Mouse (Mus musculus) skeletal muscle tissue, adult 2 months (tissue): ENCODE data around the gene Samd4b.

Source experiments
- DNase-seq: peaks from one replicate; pipeline ENCODE4 v3.0.0-alpha.2; 2012; ENCODE audit warnings: low read depth, low spot score

The Samd4b gene

DNA sequence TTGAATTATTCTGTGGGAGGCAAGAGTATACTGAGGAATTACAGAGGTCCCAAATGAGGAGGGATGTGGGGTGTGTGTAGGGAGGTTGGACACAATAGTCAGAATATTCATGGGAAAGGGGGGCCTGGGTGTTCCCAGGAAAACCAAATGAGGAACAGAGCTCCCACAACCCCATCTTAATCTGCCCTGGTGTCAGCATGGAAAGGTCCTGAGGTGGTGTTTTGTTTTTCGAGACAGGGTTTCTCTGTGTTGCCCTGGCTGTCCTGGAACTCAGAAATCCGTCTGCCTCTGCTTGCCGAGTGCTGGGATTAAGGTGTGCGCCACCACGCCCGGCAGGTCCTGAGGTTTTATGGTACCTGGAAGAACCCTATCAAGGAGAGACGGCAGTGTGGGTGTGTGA lies 239.5 kb downstream of the Samd4b start:
- no peak for DNase-seq

DNA sequence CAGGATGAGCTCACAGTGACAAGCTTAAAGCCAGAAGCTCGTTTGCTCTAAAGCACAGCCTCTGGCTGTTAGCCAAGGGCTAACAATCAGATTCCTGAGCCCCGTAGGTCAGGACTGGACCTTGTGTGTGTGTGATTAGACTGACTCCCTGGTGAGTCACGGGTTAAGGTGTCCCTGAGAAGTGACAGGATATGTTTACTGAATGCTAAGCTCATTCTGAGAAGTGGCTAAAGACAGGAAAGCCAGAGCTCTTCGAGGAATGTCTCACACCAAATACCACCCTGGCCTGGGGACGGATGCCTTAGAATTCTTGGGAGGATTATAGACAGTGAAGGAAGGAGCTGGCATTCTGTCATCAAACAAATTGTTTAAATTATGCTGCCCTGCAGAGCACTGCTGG lies 240.0 kb downstream of the Samd4b start:
- DNase-seq: no peak

DNA sequence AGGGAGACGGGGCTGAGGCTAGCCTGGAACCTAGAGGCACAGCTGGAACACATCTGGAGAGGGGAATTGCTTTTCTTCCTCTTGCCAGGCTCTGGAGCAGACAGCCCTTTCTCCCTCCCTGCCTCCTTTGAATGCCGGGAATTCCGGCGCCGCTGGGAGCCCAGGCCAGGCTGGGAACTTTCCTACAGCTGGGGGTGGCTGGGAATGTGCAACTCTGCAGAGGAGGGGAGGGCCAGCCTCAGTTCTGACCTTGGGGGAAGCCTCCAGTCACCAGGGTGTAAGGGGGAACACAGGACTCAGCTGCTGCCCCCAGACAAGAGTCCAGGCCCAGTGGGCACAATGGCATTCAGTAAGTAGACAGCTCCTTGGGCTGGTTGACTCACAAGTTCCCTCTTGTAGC lies 241.0 kb downstream of the Samd4b start:
- no peak for DNase-seq

DNA sequence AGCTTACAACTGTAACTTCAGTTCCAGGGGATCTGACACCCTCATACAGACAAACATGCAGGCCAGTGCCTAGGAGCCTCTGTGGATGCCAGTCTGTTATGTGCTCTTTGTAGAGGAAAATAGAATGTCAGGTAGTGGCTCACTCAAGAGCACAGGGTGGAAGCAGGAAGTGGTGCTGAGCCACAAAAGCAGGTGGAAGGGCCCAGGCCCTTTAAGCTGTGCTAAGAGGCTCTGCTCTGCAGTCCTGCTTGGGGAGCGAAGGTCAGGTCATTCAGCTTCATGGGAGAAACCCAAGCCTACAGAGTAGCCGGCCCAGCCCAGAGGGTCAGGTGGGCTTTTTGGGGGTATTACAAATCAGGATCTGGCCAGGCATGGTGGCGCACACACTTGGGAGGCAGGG lies 242.7 kb downstream of the Samd4b start:
- no peak for DNase-seq

DNA sequence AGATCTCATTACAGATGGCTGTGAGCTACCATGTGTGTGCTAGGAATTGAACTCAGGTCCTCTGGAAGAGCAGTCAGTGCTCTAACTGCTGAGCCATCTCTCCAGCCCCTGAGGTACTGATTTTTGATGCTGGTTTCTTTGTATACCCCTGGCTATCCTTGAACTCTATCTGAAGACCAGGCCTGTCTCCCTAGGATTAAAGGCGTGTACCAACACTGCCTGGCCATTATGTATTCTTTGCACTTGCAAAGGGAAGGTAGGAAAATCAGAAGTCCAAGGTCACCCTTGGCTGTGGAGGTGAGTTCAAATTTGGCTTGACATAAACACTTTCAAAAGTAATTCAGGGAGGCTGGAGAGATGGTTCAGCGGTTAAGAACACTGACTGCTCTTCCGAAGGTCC lies 243.3 kb downstream of the Samd4b start:
- DNase-seq: no peak

DNA sequence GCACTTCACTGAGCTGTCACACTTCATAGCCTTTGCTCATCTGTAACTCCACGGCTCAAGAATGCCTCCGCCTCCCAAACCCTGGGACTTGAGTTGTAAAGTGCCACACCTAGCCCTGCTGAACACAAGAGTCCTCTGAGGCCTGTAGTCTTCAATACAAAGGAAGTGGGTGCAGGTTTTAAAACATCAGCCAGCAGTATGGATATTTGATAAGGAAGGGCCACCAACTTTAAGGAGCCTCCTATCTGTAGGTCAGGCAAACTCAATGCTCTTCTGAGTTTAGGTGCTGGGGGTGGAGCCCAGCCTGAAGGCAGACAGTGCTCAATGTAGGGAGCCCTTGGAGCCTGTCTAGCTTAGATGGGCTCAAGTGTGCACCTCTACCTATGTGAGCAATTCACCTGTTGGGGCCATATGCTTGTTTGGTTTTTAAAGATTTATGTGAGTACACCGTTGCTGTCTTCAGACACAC lies 243.8 kb downstream of the Samd4b start:
- DNase-seq: no peak

DNA sequence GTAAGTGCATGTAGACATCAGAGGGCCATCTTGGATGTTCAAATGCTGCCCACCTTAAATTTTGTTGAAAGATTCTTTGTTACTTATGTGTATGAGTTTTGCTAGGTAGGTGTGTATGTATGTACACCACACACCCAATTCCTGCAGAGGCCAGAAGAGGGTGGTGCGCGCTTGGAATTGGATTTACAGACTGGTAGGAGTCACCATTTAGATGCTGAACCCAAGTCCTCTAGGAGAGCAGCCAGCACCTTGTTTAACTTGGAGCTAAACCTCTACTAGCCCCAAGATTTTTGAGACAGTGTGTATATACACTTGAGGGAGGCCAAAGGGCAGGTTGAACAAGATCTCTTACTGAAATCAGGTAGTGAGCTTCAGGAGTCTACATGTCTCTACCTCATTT lies 244.7 kb downstream of the Samd4b start:
- DNase-seq: no peak

DNA sequence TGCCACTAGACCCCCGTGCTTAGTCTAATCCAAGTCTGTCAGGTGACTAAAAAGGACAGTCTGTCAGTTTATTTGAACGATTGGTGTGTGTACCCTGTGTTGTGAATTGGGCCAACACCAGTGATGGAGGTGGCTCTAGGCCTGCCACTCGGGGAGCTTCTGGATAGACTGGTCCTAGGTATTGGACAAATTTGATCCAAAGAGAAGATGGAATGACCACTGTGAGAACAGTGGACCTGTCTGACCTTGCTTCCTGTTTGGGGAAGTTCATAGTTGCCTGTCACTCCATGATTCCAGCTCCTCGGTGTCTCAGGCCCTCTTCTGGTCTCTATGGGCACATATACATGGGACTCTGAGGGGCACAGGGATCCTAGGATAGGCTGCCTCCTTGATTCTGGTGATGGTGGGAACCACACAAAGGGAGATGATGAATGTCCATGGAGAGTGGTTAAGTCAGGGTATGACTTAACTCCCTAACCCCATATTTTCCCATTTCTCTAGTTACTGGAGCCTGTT lies 246.2 kb downstream of the Samd4b start:
- no peak for DNase-seq

DNA sequence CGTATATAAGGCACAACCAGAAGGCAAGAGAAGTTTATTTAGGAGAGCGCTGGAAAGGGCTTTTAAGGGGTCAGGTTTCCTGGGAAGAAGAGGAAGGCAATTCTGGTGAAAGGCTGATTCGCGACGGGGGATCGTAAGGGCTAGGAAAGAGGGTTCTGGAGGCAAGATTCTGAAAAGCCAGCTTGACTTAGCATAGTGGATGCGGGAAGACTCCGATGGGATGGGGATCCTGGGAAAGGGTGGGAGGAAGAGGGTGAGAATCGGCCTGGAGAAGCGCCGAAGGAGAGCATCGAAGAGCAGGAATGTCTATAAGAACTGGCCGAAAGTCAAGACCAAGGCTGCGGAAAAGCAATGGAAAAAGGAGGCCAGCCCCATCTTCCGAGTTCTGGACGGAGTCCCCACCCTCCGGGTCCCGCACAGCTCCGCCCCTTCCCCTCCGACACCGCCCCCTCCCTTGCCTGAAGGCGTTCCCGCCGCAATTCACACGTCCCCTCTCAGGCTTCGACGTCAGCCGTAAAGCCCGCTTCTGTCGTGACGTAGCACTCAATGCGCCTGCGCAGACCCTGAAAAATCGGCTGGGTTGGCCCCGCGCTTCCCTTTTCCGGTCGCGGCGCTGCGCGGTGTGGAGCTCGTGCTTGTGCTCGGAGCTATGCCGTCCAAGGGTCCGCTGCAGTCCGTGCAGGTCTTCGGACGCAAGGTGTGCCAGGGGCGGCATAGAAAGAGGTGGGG lies 247.6 kb downstream of the Samd4b start, which contains the start of gene Rps16:
Gene Rps16 (plus strand): TSS at position 498 of the 729 bp plus-strand sequence.
- peak; percentile 98 for DNase-seq
